Mouse (Mus musculus) CH12.LX (cell line): ENCODE measurements at regions not wholly inside any gene's neighbourhood (a gene's known extent, or its start where the extent isn't known, plus 50 kb on each side); places are given as distances from the start of the nearest gene placed in this dataset.

Experiments
- DNase-seq: peaks from one replicate; pipeline ENCODE4 v3.0.0-alpha.2; 2013; ENCODE audit errors: extremely low read depth
- H3K27ac ChIP-seq: 2 replicates; pipeline ENCODE4 v1.5.1; 2012; ENCODE audit warnings: low read depth, mild to moderate bottlenecking, control low read depth, moderate library complexity; ENCODE audit not compliant: insufficient read depth
- H3K27me3 ChIP-seq: replicated peaks from 2 replicates; pipeline ENCODE3; 2012; ENCODE audit warnings: inconsistent platforms
- H3K36me3 ChIP-seq, 2 experiments: replicated peaks in 1 of 2; 2 replicates each; pipeline versions ENCODE3 to v1.6.1; 2012; ENCODE audit warnings: inconsistent platforms in 1 of 2, low read length in 1 of 2, mild to moderate bottlenecking in 1 of 2, mixed read lengths in 1 of 2, moderate library complexity in 1 of 2; ENCODE audit not compliant: control insufficient read depth in 1 of 2, insufficient read depth in 1 of 2
- H3K4me1 ChIP-seq, 2 experiments: 2 replicates each; pipeline ENCODE4 v1.6.1; 2012; ENCODE audit warnings: inconsistent platforms in 1 of 2, moderate library complexity in 1 of 2; ENCODE audit not compliant: insufficient read depth in 2 of 2, control insufficient read depth in 1 of 2
- H3K4me2 ChIP-seq: 2 replicates; pipeline ENCODE4 v1.6.1; 2012; ENCODE audit warnings: low read depth, mild to moderate bottlenecking, control low read depth; ENCODE audit not compliant: poor library complexity, insufficient read depth, severe bottlenecking
- H3K4me3 ChIP-seq, 3 experiments: fragments of 150-350 bp in 1 of 3; sonication (generic) in 1 of 3; replicated peaks in 1 of 3; 2 replicates each; pipeline versions ENCODE3 to v1.5.1; 2011 to 2012; ENCODE audit warnings: low read depth in 2 of 3, low read length in 2 of 3, mild to moderate bottlenecking in 2 of 3, moderate library complexity in 2 of 3, control low read depth in 1 of 3, improper control_type of control experiment in 1 of 3, inconsistent platforms in 1 of 3, mixed read lengths in 1 of 3; ENCODE audit not compliant: poor library complexity in 1 of 3
- H3K79me2 ChIP-seq: replicated peaks from 2 replicates; pipeline ENCODE4 v1.6.1; 2012; ENCODE audit warnings: mild to moderate bottlenecking, moderate library complexity; ENCODE audit not compliant: control insufficient read depth, poor library complexity, insufficient read depth, severe bottlenecking; ENCODE audit errors: extremely low read depth
- H3K9ac ChIP-seq: 2 replicates; pipeline ENCODE4 v1.6.1; 2012; ENCODE audit warnings: low read depth, mild to moderate bottlenecking, control low read depth, moderate library complexity; ENCODE audit not compliant: insufficient read depth
- H3K9me3 ChIP-seq: replicated peaks from 2 replicates; pipeline ENCODE3; 2012; ENCODE audit warnings: low read length, inconsistent platforms, mixed read lengths
- CHD2 ChIP-seq: IDR thresholded peaks from 2 replicates; pipeline ENCODE4 v1.6.1; 2011; ENCODE audit warnings: low read length, improper control_type of control experiment
- CTCF ChIP-seq, 2 experiments: IDR thresholded peaks in 1 of 2; conservative IDR thresholded peaks in 1 of 2; 2 replicates each; pipeline ENCODE4 v1.5.1; 2011 to 2012; ENCODE audit warnings: low read depth in 2 of 2, low read length in 2 of 2, improper control_type of control experiment in 1 of 2, inconsistent platforms in 1 of 2, mild to moderate bottlenecking in 1 of 2, moderate library complexity in 1 of 2
- E2F4 ChIP-seq: IDR thresholded peaks from 2 replicates; pipeline ENCODE4 v1.6.1; 2011; ENCODE audit warnings: low read depth, low read length, improper control_type of control experiment; ENCODE audit not compliant: insufficient replicate concordance
- ELF1 ChIP-seq: IDR thresholded peaks from 2 replicates; pipeline ENCODE4 v1.6.1; 2014; ENCODE audit warnings: low read depth, mild to moderate bottlenecking, inconsistent platforms, low read length, improper control_type of control experiment
- EP300 ChIP-seq: IDR thresholded peaks from 2 replicates; pipeline ENCODE4 v1.6.1; 2011; ENCODE audit warnings: low read length, improper control_type of control experiment
- ETS1 ChIP-seq: conservative IDR thresholded peaks from 2 replicates; pipeline ENCODE4 v1.6.1; 2012; ENCODE audit warnings: low read depth, mild to moderate bottlenecking, inconsistent platforms, low read length, improper control_type of control experiment, moderate library complexity
- GABPA ChIP-seq: IDR thresholded peaks from 2 replicates; pipeline ENCODE4 v1.6.1; 2012; ENCODE audit warnings: low read depth, low read length, improper control_type of control experiment, inconsistent platforms; ENCODE audit not compliant: insufficient replicate concordance
- IRF4 ChIP-seq: IDR thresholded peaks from 2 replicates; pipeline ENCODE4 v1.6.1; 2014; ENCODE audit warnings: low read depth, mild to moderate bottlenecking, inconsistent platforms, low read length, improper control_type of control experiment
- JUN ChIP-seq: IDR thresholded peaks from 2 replicates; pipeline ENCODE4 v1.6.1; 2011; ENCODE audit warnings: low read depth, mild to moderate bottlenecking, low read length, improper control_type of control experiment, moderate library complexity; ENCODE audit not compliant: insufficient read depth
- JUND ChIP-seq: conservative IDR thresholded peaks from 2 replicates; pipeline ENCODE4 v1.6.1; 2011; ENCODE audit warnings: low read depth, low read length, improper control_type of control experiment
- MAFK ChIP-seq: IDR thresholded peaks from 2 replicates; pipeline ENCODE4 v1.6.1; 2011; ENCODE audit warnings: low read length, improper control_type of control experiment; ENCODE audit not compliant: insufficient replicate concordance
- MEF2A ChIP-seq: IDR thresholded peaks from 2 replicates; pipeline ENCODE4 v1.6.1; 2014; ENCODE audit warnings: low read depth, mild to moderate bottlenecking, inconsistent platforms, low read length, improper control_type of control experiment, borderline replicate concordance
- MXI1 ChIP-seq: IDR thresholded peaks from 2 replicates; pipeline ENCODE4 v1.6.1; 2011; ENCODE audit warnings: mild to moderate bottlenecking, low read depth, low read length, improper control_type of control experiment
- MYC ChIP-seq: IDR thresholded peaks from 2 replicates; pipeline ENCODE4 v1.6.1; 2011; ENCODE audit warnings: low read depth, mild to moderate bottlenecking, improper control_type of control experiment, low read length
- NELFE ChIP-seq: IDR thresholded peaks from 2 replicates; pipeline ENCODE4 v1.6.1; 2011; ENCODE audit warnings: low read depth, low read length, improper control_type of control experiment
- NRF1 ChIP-seq: IDR thresholded peaks from 2 replicates; pipeline ENCODE4 v1.6.1; 2014; ENCODE audit warnings: low read depth, mild to moderate bottlenecking, inconsistent platforms, low read length, improper control_type of control experiment, moderate library complexity
- PAX5 ChIP-seq: IDR thresholded peaks from 2 replicates; pipeline ENCODE4 v1.6.1; 2012; ENCODE audit warnings: low read length, inconsistent platforms, mixed read lengths
- POLR2A ChIP-seq: IDR thresholded peaks from 2 replicates; pipeline ENCODE4 v1.6.1; 2011; ENCODE audit warnings: low read depth, mild to moderate bottlenecking, improper control_type of control experiment, low read length
- RAD21 ChIP-seq: IDR thresholded peaks from 2 replicates; pipeline ENCODE4 v1.6.1; 2011; ENCODE audit warnings: low read depth, mild to moderate bottlenecking, low read length, improper control_type of control experiment, moderate library complexity
- SMC3 ChIP-seq: IDR thresholded peaks from 2 replicates; pipeline ENCODE4 v1.6.1; 2011; ENCODE audit warnings: low read depth, low read length, improper control_type of control experiment
- TBP ChIP-seq: conservative IDR thresholded peaks from 2 replicates; pipeline ENCODE4 v1.6.1; 2011; ENCODE audit warnings: low read depth, low read length, improper control_type of control experiment
- UBTF ChIP-seq: IDR thresholded peaks from 2 replicates; pipeline ENCODE4 v1.6.1; 2012; ENCODE audit warnings: low read depth, mild to moderate bottlenecking, inconsistent platforms, low read length, improper control_type of control experiment, moderate library complexity
- ZKSCAN1 ChIP-seq: IDR thresholded peaks from 2 replicates; pipeline ENCODE4 v1.6.1; 2012; ENCODE audit warnings: low read depth, inconsistent platforms, low read length, improper control_type of control experiment, borderline replicate concordance
- ZMIZ1 ChIP-seq: IDR thresholded peaks from 2 replicates; pipeline ENCODE4 v1.6.1; 2012; ENCODE audit warnings: low read depth, mild to moderate bottlenecking, inconsistent platforms, low read length, improper control_type of control experiment
- ZNF384 ChIP-seq: IDR thresholded peaks from 2 replicates; pipeline ENCODE4 v1.6.1; 2012; ENCODE audit warnings: low read depth, low read length, improper control_type of control experiment, inconsistent platforms
- dilution Hi-C: fragments of 300-500 bp; cut with MboI; formaldehyde crosslinking; loops from 2 replicates; pipeline ENCODE4 v1.14.3; 2020; ENCODE audit warnings: low sequenced_read_pairs; ENCODE audit not compliant: extremely low pct_unique_long_range_greater_than_20kb, extremely low pct_ligation_motif_present
- in situ Hi-C: fragments of 300-500 bp; cut with MboI; formaldehyde crosslinking; loops from 3 replicates; pipeline ENCODE4 v1.14.3; 2019; ENCODE audit warnings: low sequenced_read_pairs, low pct_ligation_motif_present, low pct_unique_long_range_greater_than_20kb, mixed read lengths

DNA sequence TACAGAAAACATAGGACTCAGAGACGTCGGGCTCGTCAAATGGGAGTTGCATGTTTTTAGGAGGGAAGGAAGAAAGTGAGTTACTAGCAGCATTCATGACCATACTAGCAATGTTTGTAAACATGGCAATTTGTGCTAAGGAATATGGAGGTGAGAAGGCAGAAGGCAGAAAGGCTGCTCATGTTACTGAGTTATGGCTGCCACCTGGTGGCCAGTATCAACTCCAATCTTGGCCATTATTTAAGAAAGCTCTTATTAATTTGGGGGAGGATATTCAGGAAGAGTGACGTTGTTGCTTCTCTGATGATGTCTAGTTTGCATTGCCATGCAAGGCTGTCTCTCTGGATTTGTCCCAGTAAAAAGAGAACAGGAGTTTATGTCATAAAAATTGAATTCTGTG is 239.7 kb upstream of the P2ry1 start:
- no peak overlapping the region for H3K4me3 ChIP-seq
- H3K27ac ChIP-seq = no peak overlapping the region
- no peaks in the 10 kb centered on the region for H3K9me3 ChIP-seq
- H3K27me3 ChIP-seq = no peaks in the 10 kb centered on the region
- no peaks in the 10 kb centered on the region for H3K4me1 ChIP-seq
- DNase-seq = peak; percentile 58
- H3K4me2 ChIP-seq = no peak overlapping the region
- H3K79me2 ChIP-seq = no peaks in the 10 kb centered on the region
- no peak overlapping the region for H3K9ac ChIP-seq
- no peaks in the 10 kb centered on the region for H3K36me3 ChIP-seq
- in situ Hi-C loops = no loop called here
- TF ChIP-seq TBP (no peak), ZKSCAN1 (no peak), NRF1 (no peak), ETS1 (no peak), EP300 (no peak), GABPA (no peak), MEF2A (no peak), RAD21 (peak; percentile 74), MYC (no peak), CTCF (conservative IDR thresholded peaks at IDR 0.05 in 1 of 2, IDR thresholded peaks at IDR 0.05 in 1 of 2; ENCODE audit: low read depth in 2 of 2, low read length in 2 of 2) (peak; percentile 26 to 71; a peak in 3 of 4 replicates), JUND (no peak), PAX5 (no peak), SMC3 (peak; percentile 70), IRF4 (no peak), MXI1 (no peak), NELFE (no peak), POLR2A (no peak)
- TF ChIP-seq, all 38 proteins: peak for 3
- dilution Hi-C loops = no loop called here

DNA sequence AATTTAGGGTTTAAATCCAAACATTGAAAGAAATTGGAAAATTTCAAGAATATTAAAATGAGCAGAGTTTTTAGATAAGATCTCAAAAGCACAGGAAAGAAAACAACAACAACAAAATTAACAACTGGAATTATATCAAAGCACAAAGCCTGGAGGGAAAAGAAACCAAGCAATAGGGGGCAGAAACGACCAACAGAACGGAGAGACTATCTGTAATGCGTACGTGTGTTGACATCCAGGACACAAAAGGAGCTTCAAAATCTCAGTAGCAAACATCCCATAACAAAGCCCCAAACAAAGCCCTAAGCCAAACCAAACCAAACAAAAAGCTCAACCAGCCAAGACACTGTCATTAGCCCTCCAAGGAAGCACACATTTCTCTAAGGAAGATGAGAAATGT is 237.5 kb upstream of the P2ry1 start:
- H3K4me3 ChIP-seq = no peak overlapping the region
- TF ChIP-seq MYC = no peak
- TF ChIP-seq UBTF = no peak
- no peak for TF ChIP-seq MEF2A
- no peak for TF ChIP-seq ZKSCAN1
- TF ChIP-seq MAFK = no peak
- TF ChIP-seq E2F4 = no peak
- no peak for TF ChIP-seq ELF1
- peak; percentile 23 for TF ChIP-seq RAD21
- no peak for TF ChIP-seq ETS1
- no peak for TF ChIP-seq ZNF384
- no peak for TF ChIP-seq JUN
- TF ChIP-seq CTCF (conservative IDR thresholded peaks at IDR 0.05 in 1 of 2, IDR thresholded peaks at IDR 0.05 in 1 of 2; ENCODE audit: low read depth in 2 of 2, low read length in 2 of 2) = 0 out of 4 replicates have a peak, but pooled peaks of 1 of the 2 experiments have one; percentile 16
- no peak for TF ChIP-seq CHD2
- TF ChIP-seq ZMIZ1 = no peak
- no peak for TF ChIP-seq JUND
- TF ChIP-seq MXI1 = no peak
- H3K27ac ChIP-seq = no peak overlapping the region
- DNase-seq = no peak
- H3K27me3 ChIP-seq = no peaks in the 10 kb centered on the region
- H3K9ac ChIP-seq = no peak overlapping the region
- H3K4me2 ChIP-seq = no peak overlapping the region
- H3K36me3 ChIP-seq = no peaks in the 10 kb centered on the region
- no peaks in the 10 kb centered on the region for H3K4me1 ChIP-seq
- dilution Hi-C loops (no loop called here), in situ Hi-C loops (no loop called here)
- no peaks in the 10 kb centered on the region for H3K9me3 ChIP-seq
- H3K79me2 ChIP-seq = no peaks in the 10 kb centered on the region
